Mouse (Mus musculus) cerebellum, adult 2 months (tissue): ENCODE measurements around the gene Fosl1. TPM values are rescaled to one million over a fixed set of nuclear protein-coding genes. Genes with fewer than 3 reads are reported as not detected.

Experiments
- DNase-seq, 2 experiments: peaks; one replicate each; pipeline ENCODE4 v3.0.0; 2021
- H3K27ac ChIP-seq: fragments of 200-500 bp; 2 replicates; pipeline ENCODE4 v1.5.1; 2012; ENCODE audit warnings: low read length, control low read depth, inconsistent platforms; ENCODE audit not compliant: insufficient read depth
- H3K27me3 ChIP-seq: fragments of 200-500 bp; 2 replicates; pipeline ENCODE4 v1.6.1; 2012; ENCODE audit warnings: inconsistent platforms, mild to moderate bottlenecking, low read length, moderate library complexity; ENCODE audit not compliant: control insufficient read depth, insufficient read depth
- H3K4me1 ChIP-seq: fragments of 200-500 bp; 2 replicates; pipeline ENCODE4 v1.6.1; 2011; ENCODE audit warnings: low read length; ENCODE audit not compliant: control insufficient read depth, insufficient read depth
- H3K4me3 ChIP-seq: fragments of 200-500 bp; replicated peaks from 2 replicates; pipeline ENCODE3; 2011; ENCODE audit warnings: mild to moderate bottlenecking, low read depth, low read length, control low read depth; ENCODE audit not compliant: insufficient read depth
- CTCF ChIP-seq: fragments of 200-500 bp; IDR thresholded peaks from 2 replicates; pipeline ENCODE4 v1.5.1; 2011; ENCODE audit warnings: low read depth, mild to moderate bottlenecking, control low read depth, low read length, moderate library complexity, borderline replicate concordance; ENCODE audit not compliant: insufficient read depth
- POLR2A ChIP-seq: fragments of 200-500 bp; IDR thresholded peaks from 2 replicates; pipeline ENCODE4 v1.6.1; 2011; ENCODE audit warnings: low read length, control low read depth, borderline replicate concordance; ENCODE audit not compliant: insufficient read depth
- WGBS: fragments of 180-500 bp; shearing (Covaris S2); methylation state at CpG from one replicate; pipeline ENCODE4 v1.1.7; 2018; 5-methylcytosine and 5-hydroxymethylcytosine counted together
- polyA plus RNA-seq: library from polyadenylated mRNA; depleted of rRNA; stranded (reverse); fragments of >200 nt; gene quantifications from 2 replicates; pipeline ENCODE4 v1.2.3, GENCODE M21; 2012

The Fosl1 gene
- polyA plus RNA-seq, 1 experiment = not detected

DNA sequence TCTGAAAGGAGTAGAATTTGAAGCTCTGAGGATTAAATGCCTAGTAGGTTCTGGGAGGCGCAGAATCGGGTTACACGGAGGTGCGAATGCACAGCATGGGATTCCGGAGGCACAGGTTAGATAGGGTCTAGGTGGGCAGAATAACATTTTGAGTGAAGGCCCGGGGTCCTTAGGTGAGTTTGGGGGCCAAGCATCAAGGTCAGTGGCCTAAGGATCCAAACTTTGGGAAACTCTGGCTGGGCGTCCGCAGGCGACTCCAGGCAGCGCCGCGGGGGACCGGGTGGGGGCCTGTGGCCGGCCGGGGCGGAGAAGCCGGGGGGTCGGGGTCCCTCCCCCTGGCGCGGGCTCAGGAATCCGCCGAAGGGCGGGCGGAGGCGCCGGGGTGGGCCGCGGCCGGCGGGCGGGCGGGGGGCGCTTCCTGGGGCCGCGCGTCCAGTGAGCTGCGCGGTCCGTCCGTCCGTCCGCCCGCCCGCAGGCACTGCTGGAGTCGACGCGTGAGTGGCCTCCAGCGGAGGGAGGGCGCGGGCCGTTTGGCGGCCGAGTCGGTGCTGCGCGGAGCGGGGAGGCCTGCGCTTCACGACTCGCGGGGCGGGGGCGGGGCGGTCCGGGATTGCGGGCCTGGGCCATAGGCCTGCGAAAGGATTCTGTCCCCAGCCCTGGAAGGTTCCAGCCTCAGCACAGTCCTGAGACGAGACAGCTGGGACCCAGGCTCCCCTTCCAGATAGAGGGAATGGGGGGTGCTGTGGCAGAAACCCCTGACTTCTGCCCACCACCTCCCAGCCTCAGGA, 27.1 kb downstream of the Fosl1 start:
- WGBS = 2% methylated on average over 51 of the region's 68 CpGs
- Histone ChIP-seq H3K4me1 (peaks cover 27% of the 10 kb centered on the region), H3K27ac (peak overlapping the region; percentile 92), H3K4me3 (peak overlapping the region; percentile 62), H3K27me3 (no peaks in the 10 kb centered on the region)
- peak; percentile 67 to 71 for DNase-seq
- TF ChIP-seq POLR2A (no peak), CTCF (no peak)

DNA sequence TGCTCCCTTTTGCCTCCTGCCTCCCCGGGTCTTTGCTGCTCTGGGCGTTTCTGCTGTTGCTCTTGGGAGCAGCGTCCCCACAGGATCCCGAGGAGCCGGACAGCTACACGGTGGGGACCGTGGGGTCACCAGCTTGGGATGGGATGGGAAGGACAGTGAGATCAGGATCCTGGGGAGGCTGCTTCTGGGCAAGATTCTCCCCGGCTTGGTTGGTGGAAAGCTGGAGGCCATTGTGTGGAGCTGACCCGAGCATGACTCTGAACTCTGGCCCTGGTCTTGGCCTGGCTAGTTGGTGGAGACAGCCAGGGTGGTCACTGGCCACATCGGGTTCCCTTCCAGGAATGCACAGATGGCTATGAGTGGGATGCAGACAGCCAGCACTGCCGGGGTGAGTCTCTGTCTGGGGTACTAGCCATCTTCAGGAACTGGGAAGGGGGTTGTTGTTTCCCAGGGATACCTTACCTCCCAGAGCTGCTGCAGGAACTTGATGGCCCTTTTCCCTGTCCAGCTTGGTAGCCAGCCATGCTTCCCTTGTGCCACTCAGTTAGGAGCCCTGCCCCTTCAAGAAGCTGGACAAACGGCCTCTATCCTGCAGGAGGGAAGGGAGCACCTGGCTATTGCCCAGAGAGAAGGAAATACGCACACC, 27.8 kb downstream of the Fosl1 start:
- H3K27me3 ChIP-seq = no peaks in the 10 kb centered on the region
- DNase-seq = peak; percentile 65 to 72
- TF ChIP-seq CTCF (no peak), POLR2A (no peak)
- H3K4me1 ChIP-seq = peaks cover 27% of the 10 kb centered on the region
- H3K27ac ChIP-seq = peak overlapping the region; percentile 92
- H3K4me3 ChIP-seq = peak overlapping the region; percentile 60
- 4% methylated on average over 13 of the region's 13 CpGs for WGBS

DNA sequence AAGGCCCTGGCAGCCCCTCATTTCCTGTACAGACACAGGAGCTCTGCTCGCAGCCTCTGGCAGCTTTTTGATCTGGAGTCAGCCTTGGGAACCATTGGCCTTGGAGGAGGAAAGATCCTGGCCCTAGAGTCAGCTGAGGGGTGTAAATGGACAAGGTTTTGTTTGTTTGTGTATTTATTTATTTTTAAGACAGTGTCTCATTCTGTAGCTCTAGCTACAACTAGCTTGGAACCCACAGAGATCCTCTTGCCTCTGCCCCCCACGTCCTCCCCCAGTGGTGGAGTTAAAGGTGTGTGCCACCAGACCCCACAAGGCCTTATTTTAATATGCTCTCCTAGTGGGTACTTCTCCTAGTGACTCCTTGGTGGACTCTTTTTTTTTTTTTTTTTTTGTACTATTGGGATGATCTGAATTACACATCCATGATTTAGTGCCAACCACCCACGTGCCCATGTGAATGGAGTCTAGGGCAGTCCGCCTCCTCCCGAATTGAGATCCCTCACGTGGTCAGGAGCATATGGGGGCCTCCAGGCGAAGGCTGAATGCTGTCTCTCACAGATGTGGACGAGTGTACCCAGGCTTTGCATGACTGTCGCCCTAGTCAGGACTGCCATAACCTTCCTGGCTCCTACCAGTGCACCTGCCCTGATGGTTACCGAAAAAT, 29.8 kb downstream of the Fosl1 start:
- peak overlapping the region; percentile 33; the same call in 1 of the 2 replicates for H3K27ac ChIP-seq
- H3K4me3 ChIP-seq = no peak overlapping the region
- peaks cover 27% of the 10 kb centered on the region for H3K4me1 ChIP-seq
- DNase-seq = peak; percentile 45 to 54
- no peaks in the 10 kb centered on the region for H3K27me3 ChIP-seq
- 45% methylated on average over 10 of the region's 10 CpGs for WGBS
- TF ChIP-seq POLR2A (no peak), CTCF (no peak)

DNA sequence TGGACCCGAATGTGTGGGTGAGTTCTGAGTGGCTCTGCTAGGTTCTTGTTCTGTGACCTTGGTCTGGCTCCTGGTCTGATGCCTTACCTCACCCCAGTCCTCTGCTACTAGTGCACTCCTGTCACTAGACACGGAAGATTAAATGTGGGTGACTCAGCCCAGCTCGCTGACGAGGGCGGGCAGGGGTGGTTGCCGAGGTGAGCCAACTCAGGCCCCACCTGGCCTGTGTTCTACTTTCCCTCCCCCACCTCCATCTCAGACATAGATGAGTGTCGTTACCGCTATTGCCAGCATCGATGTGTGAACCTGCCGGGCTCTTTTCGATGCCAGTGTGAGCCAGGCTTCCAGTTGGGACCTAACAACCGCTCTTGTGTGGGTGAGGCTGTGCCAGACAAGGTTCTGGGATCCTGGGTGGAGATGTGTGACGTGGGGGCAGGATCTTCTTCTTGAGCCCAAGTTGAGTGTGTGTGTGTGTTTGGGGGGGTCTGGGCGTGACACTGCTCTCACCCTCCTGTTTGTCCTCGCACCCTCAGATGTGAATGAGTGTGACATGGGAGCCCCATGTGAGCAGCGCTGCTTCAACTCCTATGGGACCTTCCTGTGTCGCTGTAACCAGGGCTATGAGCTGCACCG, 30.4 kb downstream of the Fosl1 start:
- peak overlapping the region; percentile 5 for H3K4me3 ChIP-seq
- DNase-seq = no peak
- TF ChIP-seq CTCF (no peak), POLR2A (no peak)
- H3K27ac ChIP-seq = peak overlapping the region; percentile 33; the same call in 1 of the 2 replicates
- H3K27me3 ChIP-seq = no peaks in the 10 kb centered on the region
- H3K4me1 ChIP-seq = peaks cover 29% of the 10 kb centered on the region
- 51% methylated on average over 18 of the region's 18 CpGs for WGBS

DNA sequence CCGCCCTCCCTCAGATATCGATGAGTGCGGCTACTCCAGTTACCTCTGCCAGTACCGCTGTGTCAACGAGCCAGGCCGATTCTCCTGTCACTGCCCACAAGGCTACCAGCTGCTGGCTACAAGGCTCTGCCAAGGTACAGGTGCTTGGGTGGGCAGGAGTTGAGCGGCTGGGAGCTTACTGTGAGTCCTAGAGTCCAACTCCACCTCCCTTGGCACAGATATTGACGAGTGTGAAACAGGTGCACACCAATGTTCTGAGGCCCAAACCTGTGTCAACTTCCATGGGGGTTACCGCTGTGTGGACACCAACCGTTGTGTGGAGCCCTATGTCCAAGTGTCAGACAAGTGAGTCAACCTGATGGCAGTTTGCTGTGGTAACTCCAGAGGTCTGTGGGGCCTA, 32.7 kb downstream of the Fosl1 start:
- H3K4me3 ChIP-seq = no peak overlapping the region
- 31% methylated on average over 10 of the region's 10 CpGs for WGBS
- H3K4me1 ChIP-seq = peaks cover 45% of the 10 kb centered on the region
- no peaks in the 10 kb centered on the region for H3K27me3 ChIP-seq
- TF ChIP-seq CTCF = no peak
- TF ChIP-seq POLR2A = peak; percentile 20; the same call in 1 of the 2 replicates
- DNase-seq = peak in 1 of 2 experiments; percentile 46
- no peak overlapping the region for H3K27ac ChIP-seq

DNA sequence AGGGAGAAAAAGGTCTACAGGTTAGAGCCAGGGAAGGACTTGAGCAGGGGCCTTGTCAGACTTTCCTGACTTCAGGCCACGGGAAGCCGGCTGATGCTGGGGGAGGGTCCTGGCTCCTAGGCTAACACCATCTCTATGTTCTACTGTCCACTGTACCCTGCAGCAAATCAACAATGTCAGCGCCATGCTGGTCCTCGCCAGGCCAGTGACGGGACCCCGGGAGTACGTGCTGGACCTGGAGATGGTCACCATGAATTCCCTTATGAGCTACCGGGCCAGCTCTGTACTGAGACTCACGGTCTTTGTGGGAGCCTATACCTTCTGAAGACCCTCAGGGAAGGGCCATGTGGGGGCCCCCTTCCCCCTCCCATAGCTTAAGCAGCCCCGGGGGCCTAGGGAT, 34.1 kb downstream of the Fosl1 start:
- DNase-seq = no peak
- Histone ChIP-seq H3K4me3 (no peak overlapping the region), H3K27ac (no peak overlapping the region), H3K4me1 (peaks cover 50% of the 10 kb centered on the region), H3K27me3 (no peaks in the 10 kb centered on the region)
- TF ChIP-seq CTCF = no peak
- no peak for TF ChIP-seq POLR2A
- 89% methylated on average over 10 of the region's 10 CpGs for WGBS
